Mouse (Mus musculus) urinary bladder, postnatal 25 days (tissue): ENCODE data around the gene Sec22b.

Source experiments
- DNase-seq: peaks from one replicate; pipeline ENCODE4 v3.0.0; 2022; ENCODE audit warnings: low spot score

The Sec22b gene

GRCm38 (mm10) chr3:97940511-97941204 is 39.7 kb downstream of the Sec22b start:
- DNase-seq = no peak

- no peak for DNase-seq
Measured at GRCm38 (mm10) chr3:97941440-97942259, 40.7 kb downstream of the Sec22b start.

DNA sequence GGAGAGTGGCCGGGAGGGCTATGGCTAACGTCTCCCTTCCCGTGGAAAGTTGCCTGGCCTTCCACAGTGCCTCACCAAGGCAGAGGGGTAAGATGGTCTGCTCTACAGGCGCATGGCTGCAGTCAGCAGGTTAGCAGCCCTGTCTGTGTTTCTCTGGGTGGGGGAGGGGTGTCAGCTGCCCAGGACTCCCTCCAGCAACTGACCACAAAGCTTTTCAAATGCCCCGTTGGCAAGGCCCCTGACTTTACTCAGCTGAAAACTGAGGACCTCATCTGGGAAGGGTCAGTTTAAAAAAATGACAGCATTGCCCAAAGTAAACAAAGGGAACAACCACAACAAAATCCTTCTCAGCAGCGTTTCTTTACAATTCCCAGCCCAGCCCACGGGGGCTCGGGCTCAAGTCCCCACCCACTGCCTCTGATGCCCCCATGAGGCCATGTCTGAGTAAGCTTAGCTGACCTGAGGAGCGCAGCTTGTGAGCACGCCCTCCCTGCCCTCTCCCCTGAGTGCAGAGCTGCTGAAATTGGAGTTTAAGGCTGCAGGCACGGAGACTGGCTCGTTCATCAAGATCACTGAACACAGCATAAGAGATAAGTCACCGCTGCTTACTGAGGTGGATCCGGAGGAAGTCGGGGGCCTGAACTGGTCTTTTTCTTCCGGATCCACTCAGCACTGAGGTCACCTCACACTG is 41.4 kb downstream of the Sec22b start:
- no peak for DNase-seq

- no peak for DNase-seq
Measured at GRCm38 (mm10) chr3:97944462-97944861, 43.5 kb downstream of the Sec22b start.

DNA sequence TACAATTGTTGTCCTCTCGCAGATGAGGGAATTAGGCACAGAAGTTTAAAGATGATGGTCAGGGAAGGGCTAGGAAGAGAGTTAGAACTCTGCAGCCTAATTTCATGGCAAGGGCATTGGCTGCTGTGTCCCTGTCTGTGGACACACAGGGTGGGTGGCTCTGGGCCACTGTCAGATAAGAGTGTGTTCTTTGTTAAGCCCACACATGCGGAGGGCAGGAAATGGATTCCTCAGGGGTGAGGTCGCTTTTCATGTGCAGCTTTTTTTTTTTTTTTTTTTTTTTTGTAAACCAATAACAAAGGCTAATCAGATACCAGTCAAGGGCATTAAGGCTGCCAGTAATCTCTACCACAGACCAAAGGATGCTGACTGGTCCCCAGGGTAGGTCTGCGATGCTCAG is 45.4 kb downstream of the Sec22b start:
- DNase-seq = no peak

- no peak for DNase-seq
Measured at GRCm38 (mm10) chr3:97948518-97948917, 47.5 kb downstream of the Sec22b start.

DNA sequence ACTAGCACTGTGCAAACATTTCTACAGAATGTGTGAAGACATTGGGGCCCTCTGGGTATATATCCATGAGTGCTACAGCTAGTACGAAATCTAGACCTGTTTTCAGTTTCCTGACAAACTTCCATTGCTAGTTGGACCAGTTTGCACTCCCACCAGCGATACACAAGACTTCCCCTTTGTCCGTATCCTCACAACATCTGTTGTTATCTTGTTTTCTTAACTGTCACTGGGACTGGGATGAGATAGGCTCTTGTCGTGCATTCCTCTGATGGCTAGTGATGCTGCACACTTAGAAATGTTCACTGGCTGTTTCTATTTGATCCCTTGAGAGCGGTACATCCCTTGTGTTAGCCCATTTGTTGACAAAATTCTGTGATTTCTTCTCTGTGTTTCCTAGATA is 49.0 kb downstream of the Sec22b start:
- DNase-seq = no peak

DNA sequence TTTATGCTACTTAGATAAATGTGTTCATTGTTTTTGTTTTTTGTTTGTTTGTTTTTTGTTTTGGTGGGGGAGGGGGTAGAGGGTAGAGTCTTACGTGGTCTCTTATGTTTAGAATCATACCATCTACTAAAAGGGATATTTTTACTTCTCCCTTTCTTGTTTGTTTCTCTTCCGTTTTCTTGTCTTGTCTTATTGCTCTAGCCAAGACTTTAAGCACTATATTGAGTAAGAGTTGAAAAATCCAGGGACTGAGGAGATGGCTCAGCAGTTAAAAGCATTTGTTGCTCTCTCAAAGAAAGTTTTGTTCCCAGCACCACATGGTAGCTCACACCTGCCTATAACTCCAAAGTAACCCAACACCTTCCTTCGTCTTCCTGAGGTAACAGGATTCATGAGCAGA is 50.1 kb downstream of the Sec22b start:
- no peak for DNase-seq

GRCm38 (mm10) chr3:97953196-97953595 is 52.2 kb downstream of the Sec22b start:
- no peak for DNase-seq

- DNase-seq = no peak
Measured at GRCm38 (mm10) chr3:97956322-97956721, 55.3 kb downstream of the Sec22b start.

GRCm38 (mm10) chr3:97956926-97957325 is 55.9 kb downstream of the Sec22b start:
- no peak for DNase-seq

DNA sequence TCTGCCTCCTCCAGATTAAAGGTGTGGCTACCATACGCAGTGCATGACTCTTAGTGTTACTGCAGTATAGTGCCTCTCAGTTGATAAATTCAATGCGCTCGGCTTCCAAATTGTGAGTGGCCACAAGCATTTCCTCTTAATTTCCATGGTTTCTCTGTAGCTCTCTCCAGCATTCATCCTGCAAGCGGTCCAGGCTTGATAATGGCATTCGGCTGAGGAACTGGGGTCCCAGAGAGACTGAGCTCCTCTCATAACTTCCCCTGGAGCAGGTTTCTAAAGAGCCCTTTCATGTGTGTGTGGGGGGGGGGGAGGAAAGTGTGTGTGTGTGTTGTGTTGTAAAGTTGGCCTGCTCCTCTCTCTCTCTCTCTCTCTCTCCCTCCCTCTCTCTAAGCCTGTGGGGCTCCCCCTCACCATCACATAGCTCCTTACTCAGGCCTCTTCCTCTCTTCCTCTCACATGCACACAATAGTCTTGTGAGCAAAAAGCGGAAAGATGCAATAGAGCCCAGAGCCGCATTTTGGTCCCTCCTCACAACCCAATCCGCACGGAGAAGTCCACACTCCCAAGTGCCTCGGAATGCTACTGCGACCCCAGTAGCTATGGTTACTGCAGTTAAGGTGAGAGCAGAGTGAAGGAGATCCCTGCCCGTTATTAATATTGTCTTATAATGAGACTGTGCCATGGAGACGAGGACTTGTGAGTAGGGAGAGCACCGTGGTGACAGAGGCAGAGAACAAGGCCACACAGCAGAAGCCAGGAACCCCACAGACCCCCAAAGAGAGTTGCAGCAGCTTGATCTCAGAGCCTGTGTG is 60.0 kb downstream of the Sec22b start:
- DNase-seq = no peak

GRCm38 (mm10) chr3:97961962-97962361 is 61.0 kb downstream of the Sec22b start:
- no peak for DNase-seq

DNA sequence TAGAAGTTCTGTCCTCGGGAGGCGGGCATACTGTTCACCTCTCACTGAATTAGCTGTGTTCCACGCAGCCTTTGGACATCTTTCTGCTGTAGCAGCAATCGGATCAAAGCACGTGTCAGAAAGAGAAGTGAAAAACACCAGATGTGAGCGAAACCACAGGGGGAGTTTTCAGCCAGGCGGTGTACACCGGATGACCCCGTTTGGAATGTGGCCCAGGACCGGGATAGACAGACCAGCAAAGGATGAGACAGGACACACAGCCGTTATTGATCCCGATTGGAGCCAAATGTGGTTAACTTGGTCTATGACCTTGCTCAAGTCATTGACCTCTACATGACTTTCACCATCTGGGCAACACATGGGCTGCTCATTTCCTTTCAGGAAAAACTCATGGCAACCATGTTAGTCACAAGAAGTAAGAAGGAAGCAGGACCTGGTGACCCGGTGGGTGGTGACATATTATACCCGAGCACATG is 63.9 kb downstream of the Sec22b start:
- no peak for DNase-seq

DNA sequence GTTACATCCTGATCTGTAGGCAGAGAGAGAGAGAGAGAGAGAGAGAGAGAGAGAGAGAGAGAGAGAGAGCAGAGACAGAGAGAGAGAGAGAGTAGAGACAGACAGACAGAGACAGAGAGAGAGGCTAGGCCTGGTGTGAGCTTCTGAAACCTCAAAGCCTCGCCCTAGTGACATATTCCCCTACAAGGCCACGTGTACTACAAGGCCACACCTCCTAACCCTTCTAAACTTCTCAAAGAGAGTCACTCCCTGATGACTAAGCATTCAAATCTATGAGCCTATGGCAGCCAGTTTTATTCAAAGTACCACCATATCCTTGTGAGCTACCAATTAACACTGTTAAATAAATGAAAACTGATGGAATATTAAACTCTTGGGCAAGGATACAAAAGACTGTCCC is 66.6 kb downstream of the Sec22b start:
- no peak for DNase-seq

DNA sequence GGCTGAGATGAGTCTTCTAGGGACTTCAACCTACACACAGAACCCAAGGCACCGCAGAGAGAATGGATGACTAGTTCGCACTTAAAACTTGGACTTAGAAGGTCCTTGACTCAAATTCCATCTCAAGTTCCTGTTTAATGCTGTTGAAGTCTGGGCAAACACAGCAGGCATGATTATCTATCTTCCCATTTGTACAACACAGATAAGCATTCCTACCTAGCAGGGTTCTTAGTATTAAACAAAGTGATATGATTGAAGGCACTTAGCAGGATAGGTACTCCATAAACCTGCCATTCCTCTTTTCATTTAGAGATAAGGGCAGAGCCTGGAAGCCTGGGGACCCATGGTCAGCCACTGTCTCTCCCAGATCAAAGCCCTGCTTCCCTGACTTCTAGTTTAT is 67.2 kb downstream of the Sec22b start:
- no peak for DNase-seq

GRCm38 (mm10) chr3:97969019-97969418 is 68.0 kb downstream of the Sec22b start:
- DNase-seq = no peak

DNA sequence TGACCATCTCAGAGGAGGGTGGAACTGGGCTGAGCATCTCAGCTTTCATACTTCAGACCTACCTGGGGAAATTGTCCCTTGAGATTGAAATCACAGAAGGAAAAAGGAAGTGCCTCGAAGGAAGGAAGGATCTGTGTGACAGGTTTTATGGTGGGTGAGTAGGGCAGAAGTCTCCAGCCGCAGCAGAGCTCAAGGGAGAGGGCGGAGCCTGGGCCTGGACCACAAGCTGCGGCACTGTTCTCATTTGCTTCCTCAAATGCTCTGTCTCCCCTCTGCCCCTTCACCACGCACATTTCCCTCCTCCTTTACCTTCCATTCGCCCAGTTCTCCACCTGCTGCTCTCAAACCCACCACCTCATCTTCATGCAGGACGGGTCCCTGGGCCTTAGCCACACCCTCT is 70.1 kb downstream of the Sec22b start:
- no peak for DNase-seq

- DNase-seq = no peak
Measured at GRCm38 (mm10) chr3:97972200-97972599, 71.2 kb downstream of the Sec22b start.

- DNase-seq = no peak
Measured at GRCm38 (mm10) chr3:97972707-97973106, 71.7 kb downstream of the Sec22b start.
